In genomic region chr6:121109181-121109981, GRCm38 (mm10) we compare ENCODE assay signal across 1 mouse cellular context.
TF ChIP-seq lines count a peak whose summit lies in the region.

No protein-coding gene starts in this region.

TF ChIP-seq in C2C12, 6 proteins besides CTCF, POLR2A, EP300 and RAD21 (continued from another document):
- TF ChIP-seq CEBPB (IDR thresholded peaks at IDR 0.05; ENCODE audit: low read depth), result no peak
